Mouse (Mus musculus): ENCODE results near the gene Il1a.

DNA sequence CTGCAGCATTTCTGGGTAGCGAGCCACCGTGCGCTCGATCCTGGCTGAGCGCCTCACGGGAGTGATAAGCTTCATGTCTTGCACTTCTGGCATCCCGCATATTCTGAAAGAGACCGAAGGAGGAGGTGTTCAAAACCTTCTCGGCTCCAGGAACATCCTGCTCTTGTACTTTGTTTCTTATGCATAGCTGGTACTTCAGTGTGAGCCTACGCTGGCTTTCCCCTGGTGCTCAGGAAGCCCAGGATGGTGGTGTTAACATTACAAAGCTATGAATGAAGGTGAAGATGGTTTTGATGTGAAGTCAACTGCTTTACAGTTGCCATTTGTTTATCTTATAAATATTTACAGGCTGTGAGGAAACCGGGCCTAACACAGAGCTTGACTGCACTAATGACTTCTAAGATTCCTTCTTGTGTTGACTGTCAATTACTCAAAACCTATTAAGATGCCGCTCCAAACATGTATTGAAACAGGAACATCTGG, 40.6 kb downstream of the Il1a start:
- TF ChIP-seq CTCF (IDR thresholded peaks at IDR 0.05; ENCODE audit: low read depth, low read length) (no peak), POLR2A (IDR thresholded peaks at IDR 0.05; ENCODE audit: extremely low read depth, insufficient read depth, low read length) (no peak)
